Mouse (Mus musculus) heart, postnatal 25 days (tissue): ENCODE results near the gene Krtap19-1. TPM values are rescaled to one million over a fixed set of nuclear protein-coding genes. Genes with fewer than 3 reads are reported as not detected.

Experiments used
- DNase-seq: peaks from one replicate; pipeline ENCODE4 v3.0.0; 2022; ENCODE audit warnings: low spot score
- intact Hi-C: fragments of 180-260 bp; cut with DNase I; formaldehyde crosslinking; loops from one replicate; pipeline ENCODE4 v1.15.1; 2025
- total RNA-seq, 2 experiments: library from RNA; stranded (reverse); gene quantifications; 2 replicates each; pipeline ENCODE4 v1.2.3; 2021

The Krtap19-1 gene
- total RNA-seq, result not detected

DNA sequence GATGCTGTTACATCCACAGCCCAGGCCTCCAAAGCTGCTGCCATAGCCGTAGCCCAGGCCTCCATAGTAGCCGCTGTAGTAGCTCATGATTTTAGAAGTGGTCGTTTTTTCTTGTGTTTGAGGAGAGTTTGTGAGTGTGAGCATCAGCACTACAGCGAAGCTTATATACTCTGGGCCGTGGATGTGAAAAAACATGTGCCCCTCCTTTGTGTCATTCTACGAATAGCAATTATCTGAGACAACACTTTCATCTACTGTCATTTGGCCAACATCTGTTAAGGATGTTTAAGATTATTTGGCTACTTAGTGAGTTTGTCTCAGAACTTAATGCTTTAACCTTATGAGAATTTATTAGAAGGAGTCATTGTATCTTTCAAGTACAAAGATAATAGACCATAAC is at the start of gene Krtap19-1:
Gene Krtap19-1 (minus strand): TSS at position 101 of the 400 bp plus-strand sequence.
- no peak for DNase-seq
- intact Hi-C loops, result no loop called here

DNA sequence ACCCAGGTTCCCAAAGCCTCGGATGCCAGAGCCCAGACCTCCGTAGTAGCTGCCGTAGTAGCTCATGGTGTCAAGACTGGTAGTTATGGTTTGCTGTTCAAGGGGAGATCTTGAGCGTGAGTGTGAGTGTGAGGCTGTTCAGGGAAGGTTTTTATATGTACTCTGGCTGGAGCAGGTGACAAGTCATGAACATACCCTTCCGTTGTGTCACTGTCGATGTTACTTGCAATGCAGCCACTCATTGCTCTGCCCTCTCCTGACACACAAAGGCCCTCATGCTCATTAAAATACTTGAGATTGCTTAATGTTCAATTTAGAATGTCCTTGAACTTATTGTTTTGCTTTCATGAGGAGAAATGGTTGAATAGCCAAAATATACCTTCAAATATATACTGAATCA is 27.1 kb upstream of the Krtap19-1 start, which contains the start of gene Krtap19-5:
Gene Krtap19-5 (minus strand): TSS at position 101 of the 400 bp plus-strand sequence.
- DNase-seq, result no peak
- intact Hi-C loops, result no loop called here

DNA sequence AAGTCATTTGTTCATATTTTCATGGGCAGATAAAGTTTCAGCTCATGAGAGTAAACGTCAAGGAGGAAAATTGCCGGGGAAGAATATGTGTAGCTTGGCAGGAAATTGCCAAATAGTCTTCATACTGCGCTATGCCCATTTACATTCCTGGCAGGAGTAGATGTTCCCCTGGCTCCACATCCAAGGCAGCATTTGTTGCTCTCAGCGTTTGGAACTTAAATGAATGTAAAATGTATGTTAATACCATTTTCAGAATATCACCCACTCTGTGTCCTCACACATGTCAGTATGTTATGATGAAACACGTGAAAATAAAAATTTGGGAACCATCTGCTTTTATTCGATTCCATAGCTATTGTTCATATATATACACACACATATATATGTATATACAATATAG is 17.7 kb upstream of the Krtap19-1 start:
- intact Hi-C loops, result no loop called here
- DNase-seq, result no peak

DNA sequence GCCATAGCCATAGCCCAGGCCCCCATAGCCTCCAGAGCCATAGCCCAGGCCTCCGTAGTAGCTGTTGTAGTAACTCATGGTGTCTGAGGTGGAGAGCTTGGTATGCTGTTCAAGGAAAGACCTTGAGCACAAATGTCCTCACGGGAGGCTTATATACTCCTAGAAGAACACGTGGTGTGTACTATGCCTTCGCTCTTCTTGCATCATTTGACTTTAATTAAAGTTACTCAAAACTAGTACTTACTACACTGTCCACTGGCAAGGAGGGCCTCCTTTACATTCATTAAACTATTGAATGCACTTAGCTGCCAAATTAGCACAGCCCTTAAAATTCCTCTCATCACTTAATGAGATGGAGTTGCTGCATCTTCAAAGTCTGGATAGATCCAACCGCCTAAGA is 15.8 kb upstream of the Krtap19-1 start, which contains the start of gene Krtap19-4:
Gene Krtap19-4 (minus strand): TSS at position 101 of the 400 bp plus-strand sequence.
- DNase-seq, result no peak
- intact Hi-C loops, result no loop called here

DNA sequence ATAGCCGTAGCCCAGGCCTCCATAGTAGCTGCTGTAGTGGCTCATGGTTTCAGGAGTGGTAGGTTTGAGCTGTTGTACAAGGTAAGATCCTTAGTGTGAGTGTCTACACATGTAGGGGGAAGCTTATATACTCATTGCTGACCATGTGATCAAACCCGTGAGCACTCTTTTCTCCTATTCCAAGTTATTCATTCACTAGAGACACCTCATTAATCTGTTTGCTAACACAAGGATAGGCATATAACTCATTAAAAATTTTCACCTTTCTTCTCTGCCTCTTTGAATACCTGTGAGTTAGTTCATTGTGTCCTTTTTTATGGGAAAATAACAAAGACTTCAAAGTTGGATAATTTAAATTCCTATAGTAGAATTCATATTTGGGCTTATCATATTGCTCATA is 8.7 kb upstream of the Krtap19-1 start, which contains the start of gene Krtap19-3:
Gene Krtap19-3 (minus strand): TSS at position 101 of the 400 bp plus-strand sequence.
- DNase-seq, result no peak
- intact Hi-C loops, result no loop called here

DNA sequence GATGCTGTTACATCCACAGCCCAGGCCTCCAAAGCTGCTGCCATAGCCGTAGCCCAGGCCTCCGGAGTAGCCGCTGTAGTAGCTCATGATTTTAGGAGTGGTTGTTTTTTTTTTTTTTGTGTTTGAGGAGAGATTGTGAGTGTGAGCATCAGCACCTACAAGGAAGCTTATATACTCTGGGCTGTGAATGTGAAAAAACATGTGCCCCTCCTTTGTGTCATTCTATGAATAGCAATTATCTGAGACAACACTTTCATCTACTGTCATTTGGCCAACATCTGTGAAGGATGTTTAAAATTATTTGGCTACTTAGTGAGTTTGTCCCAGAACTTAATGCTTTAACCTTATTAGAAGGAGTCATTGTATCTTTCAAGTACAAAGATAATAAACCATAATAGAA is 5.0 kb upstream of the Krtap19-1 start, which contains the start of gene Krtap19-2:
Gene Krtap19-2 (minus strand): TSS at position 101 of the 400 bp plus-strand sequence.
- intact Hi-C loops, result no loop called here
- DNase-seq, result no peak

DNA sequence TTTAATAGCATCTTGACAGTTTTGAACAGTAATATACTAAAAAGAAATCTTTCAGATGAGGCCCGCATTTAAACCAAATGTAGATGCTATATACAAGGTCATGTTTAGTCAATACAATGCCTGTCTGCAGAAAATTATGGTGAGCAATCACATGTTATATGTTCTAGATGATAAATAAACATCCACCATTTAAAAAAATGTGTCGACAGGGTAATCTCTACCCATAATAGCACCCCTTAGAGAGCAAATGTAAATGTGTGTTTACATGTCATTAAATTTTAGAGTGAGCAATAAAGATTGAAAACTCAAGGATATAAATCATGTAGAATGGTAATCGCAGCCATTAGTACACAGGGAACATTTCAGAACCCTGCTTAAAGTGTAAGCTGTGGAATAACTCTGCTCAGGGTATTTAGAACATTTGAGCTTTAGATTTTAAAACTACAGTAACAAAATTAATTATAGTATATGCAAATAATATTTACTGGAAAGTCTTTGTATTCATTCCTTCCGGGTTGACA is 4.3 kb downstream of the Krtap19-1 start:
- no peak for DNase-seq
- intact Hi-C loops, result no loop called here

DNA sequence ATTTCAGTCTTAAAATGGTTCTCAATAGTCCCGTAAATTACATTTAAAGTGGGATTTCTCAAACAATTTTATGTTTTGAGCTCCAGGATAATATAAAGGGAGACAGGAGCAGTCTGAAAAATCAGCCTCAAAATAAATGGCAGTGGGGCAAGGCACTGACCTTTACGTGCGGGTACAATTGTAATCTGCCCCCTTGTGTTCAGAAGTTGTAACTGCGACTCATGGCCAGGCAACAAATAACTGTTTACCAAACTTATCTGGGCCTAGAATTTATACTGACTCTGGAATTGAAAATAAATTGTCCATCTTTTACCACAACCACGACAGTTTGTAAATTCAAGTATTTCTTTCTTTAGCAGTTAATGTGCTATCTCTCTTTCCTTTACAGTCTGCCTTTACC is 17.8 kb downstream of the Krtap19-1 start:
- no peak for DNase-seq
- intact Hi-C loops, result no loop called here

DNA sequence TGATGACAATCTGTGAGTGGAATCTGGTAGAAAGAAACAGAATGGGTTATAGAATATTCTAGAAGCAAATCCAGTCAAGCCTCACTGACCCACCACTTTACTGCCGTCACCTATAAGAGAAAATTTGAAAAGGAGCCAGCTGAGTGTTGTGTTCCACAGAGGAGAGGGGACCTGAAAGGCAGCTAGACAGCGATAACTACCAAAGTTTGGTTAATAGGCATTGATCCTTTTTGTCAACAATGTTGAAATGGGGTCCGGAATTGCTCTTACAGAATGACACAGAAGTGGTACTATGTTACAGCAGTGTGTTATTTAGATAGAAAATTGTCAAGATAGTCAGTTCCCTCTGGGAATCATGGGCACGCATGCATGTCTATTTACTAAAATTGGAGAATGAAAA is 20.7 kb downstream of the Krtap19-1 start:
- no peak for DNase-seq
- intact Hi-C loops, result no loop called here

DNA sequence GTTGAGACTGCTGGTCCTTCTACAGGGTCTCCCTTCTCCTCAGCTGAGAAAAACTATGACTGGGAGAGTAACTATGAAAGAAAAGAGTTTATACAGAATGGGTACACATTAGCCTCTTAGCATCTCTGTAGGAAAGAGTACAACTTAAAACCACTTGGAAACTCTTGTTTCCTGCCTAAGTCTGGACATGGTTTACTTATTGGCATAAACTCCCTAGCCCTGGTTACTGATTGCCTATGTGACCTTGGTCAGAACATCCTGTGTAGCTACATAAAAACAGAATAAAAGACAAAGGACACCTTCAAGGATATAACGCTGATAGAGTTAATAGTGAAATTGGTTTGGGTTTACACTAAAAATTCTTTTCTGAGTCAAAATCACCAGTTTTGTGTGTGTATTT is 21.8 kb downstream of the Krtap19-1 start:
- intact Hi-C loops, result no loop called here
- DNase-seq, result no peak

DNA sequence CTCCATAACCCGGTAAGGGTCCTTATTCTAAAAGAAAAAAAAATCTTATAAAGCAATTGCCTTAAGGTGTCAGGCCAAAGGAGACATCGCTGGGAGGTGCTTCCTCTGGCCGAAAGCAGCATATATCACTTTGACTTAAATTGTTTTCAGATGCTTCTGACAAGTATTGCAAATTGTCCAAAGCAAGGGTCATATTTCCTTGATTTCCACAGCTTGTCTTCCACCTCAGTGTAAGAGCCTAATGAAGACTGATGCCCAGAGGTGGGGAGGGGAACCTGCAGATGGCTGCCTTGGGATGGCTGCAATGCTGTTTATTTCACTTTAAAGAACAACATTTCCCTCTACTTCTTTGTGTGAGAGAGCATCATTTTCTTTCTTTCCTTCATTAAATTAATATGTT is 42.2 kb downstream of the Krtap19-1 start:
- intact Hi-C loops, result no loop called here
- DNase-seq, result no peak

DNA sequence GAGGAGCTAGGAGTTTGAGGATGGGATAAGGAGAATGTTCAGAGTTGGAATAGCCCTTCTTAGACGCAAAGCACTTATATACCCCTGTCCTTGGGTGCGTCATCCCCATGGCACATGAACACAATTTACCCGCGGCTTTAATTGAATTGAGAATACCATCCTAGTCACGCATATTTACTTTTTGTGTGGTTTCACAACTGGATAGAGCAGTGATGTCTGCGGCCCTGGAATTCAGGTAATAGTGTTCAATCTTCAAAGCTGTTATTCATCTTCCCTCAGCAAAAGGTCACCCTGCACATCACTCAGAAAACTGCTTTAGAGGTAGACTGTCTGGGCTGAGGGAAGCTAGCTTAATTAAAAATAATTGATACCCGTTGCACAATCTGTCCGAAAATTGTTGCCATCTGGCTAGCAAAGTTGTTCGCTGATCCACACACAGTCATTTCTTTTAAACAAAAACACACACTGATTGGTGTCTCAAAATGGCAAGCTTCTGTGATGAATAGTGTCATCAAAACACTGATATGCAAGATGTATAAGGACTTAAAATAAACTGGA is 43.0 kb downstream of the Krtap19-1 start, which contains the start of gene Krtap14:
Gene Krtap14 (minus strand): TSS at position 51 of the 558 bp plus-strand sequence.
- intact Hi-C loops, result no loop called here
- DNase-seq, result no peak

DNA sequence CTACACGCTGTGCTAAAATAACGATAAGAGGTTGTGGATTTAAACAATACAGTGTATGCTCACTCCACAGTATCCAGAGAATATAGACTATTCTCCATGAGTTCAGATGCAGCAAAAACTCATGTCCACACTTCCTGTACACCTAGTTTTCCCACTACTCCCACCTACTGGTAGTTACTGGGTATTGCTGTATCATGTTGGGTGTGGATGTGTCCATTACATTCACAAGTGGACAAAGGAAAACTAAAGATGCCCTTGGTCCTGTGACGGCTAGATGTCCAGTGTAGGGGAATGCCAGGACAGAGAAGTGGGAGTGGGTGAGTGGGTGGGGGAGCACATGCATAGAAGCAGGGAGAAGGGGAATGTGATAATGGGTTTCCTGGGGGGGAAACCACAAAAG is 45.5 kb downstream of the Krtap19-1 start:
- no peak for DNase-seq
- intact Hi-C loops, result no loop called here

DNA sequence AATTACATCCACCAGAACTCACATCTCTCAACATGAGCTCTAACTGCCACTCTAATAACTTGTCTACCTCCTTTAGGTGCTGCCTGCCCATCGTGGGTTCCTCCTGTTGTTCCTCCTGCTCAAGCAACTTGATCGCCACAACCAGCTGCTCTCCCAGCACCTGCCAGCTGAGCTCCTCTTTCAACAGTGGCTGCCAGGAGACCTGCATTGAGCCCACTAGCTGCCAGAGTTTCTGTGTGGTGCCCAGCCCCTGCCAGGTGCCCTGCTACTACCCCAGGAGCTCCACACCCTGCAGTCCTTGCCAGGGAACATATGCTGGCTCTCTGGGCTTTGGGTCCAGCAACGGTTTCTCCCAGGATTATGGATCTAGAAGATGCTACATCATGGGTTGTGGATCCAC is 49.1 kb downstream of the Krtap19-1 start, which contains the start of gene Krtap15:
Gene Krtap15 (plus strand): TSS at position 150 of the 400 bp plus-strand sequence.
- intact Hi-C loops, result no loop called here
- no peak for DNase-seq

Other genes with a start within 250 kb of the Krtap19-1 start
- not detected for gene 2310079G19Rik, start 241.7 kb downstream of the Krtap19-1 start, total RNA-seq
- gene Krtap26-1, start 221.6 kb downstream of the Krtap19-1 start, total RNA-seq, result not detected
- not detected for gene Krtap27-1, start 197.7 kb downstream of the Krtap19-1 start, total RNA-seq
- gene 2310061N02Rik, start 161.4 kb downstream of the Krtap19-1 start, total RNA-seq, result not detected
- not detected for gene Krtap13-1, start 140.5 kb downstream of the Krtap19-1 start, total RNA-seq
- not detected for gene Krtap13, start 117.8 kb downstream of the Krtap19-1 start, total RNA-seq
- gene 2310034C09Rik, start 110.6 kb downstream of the Krtap19-1 start, total RNA-seq, result not detected
- gene 2310057N15Rik, start 95.2 kb downstream of the Krtap19-1 start, total RNA-seq, result not detected
- not detected for gene Gm5965, start 91.5 kb downstream of the Krtap19-1 start, total RNA-seq
- gene Gm20741, start 57.2 kb downstream of the Krtap19-1 start, total RNA-seq, result not detected
- gene Krtap15, start 49.2 kb downstream of the Krtap19-1 start, total RNA-seq, result not detected
- not detected for gene Krtap14, start 43.3 kb downstream of the Krtap19-1 start, total RNA-seq
- gene Krtap19-2, start 4.9 kb upstream of the Krtap19-1 start, total RNA-seq, result not detected
- not detected for gene Krtap19-3, start 8.6 kb upstream of the Krtap19-1 start, total RNA-seq
- not detected for gene Krtap19-4, start 15.7 kb upstream of the Krtap19-1 start, total RNA-seq
- gene Krtap19-5, start 27.0 kb upstream of the Krtap19-1 start, total RNA-seq, result not detected
- gene Krtap19-9b, start 62.9 kb upstream of the Krtap19-1 start, total RNA-seq, result not detected
- gene Krtap16-3, start 93.5 kb upstream of the Krtap19-1 start, total RNA-seq, result not detected
- gene Krtap22-2, start 141.3 kb upstream of the Krtap19-1 start, total RNA-seq, result not detected
- not detected for gene Gm10229, start 145.9 kb upstream of the Krtap19-1 start, total RNA-seq
- not detected for gene Krtap6-1, start 162.3 kb upstream of the Krtap19-1 start, total RNA-seq
- gene Gm10228, start 172.1 kb upstream of the Krtap19-1 start, total RNA-seq, result not detected
- not detected for gene Krtap6-5, start 178.5 kb upstream of the Krtap19-1 start, total RNA-seq
- not detected for gene 1110025L11Rik, start 194.6 kb upstream of the Krtap19-1 start, total RNA-seq
- gene Krtap6-3, start 214.6 kb upstream of the Krtap19-1 start, total RNA-seq, result not detected